Mouse (Mus musculus): ENCODE data around the gene Bcas1. TPM values are rescaled to one million over a fixed set of nuclear protein-coding genes. Genes with fewer than 3 reads are reported as not detected.

The Bcas1 gene
- total and polyA plus RNA-seq, 2 experiments = 0.02 TPM; not detected in 1

DNA sequence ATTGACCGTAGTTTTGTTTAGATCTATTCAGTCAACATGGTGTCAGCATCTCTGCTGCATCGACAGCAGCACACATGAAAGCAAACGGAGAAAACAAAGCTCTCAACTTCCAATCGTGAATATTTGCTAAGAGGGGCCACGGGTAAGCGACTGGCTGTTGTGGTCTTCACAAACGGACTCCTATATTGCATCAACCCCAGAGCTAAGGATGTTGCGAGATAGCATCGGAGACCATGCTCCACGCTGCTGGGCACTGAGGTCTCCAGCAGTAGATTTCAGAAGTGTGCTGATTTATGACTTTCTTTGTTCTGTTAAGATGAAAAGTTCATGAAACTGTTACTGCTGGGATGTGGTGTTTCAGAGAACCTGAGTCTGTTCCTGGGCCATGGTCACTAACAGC lies 54.3 kb downstream of the Bcas1 start:
- no peak overlapping the region for H3K9ac ChIP-seq (ENCODE audit: low read depth, low read length)
- 91% methylated on average over 10 of the region's 10 CpGs for WGBS
- H3K4me1 ChIP-seq (ENCODE audit: control insufficient read depth, insufficient read depth, low read length) = no peaks in the 10 kb centered on the region
- H3K27me3 ChIP-seq (ENCODE audit: control insufficient read depth, insufficient read depth, low read length) = no peaks in the 10 kb centered on the region
- H3K36me3 ChIP-seq (ENCODE audit: control insufficient read depth, insufficient read depth, low read length) = no peaks in the 10 kb centered on the region
- no peak for DNase-seq (ENCODE audit: extremely low read depth, low read depth, low spot score)
- H3K4me3 ChIP-seq (ENCODE audit: insufficient read depth, low read depth, low read length) = no peak overlapping the region
- H3K79me2 ChIP-seq (ENCODE audit: control insufficient read depth, insufficient read depth, low read length) = no peaks in the 10 kb centered on the region
- H3K27ac ChIP-seq (replicated peaks; ENCODE audit: insufficient read depth, low read depth, low read length) = no peak overlapping the region
- TF ChIP-seq CTCF (IDR thresholded peaks at IDR 0.05; ENCODE audit: low read depth, low read length) (no peak), POLR2A (IDR thresholded peaks at IDR 0.05; ENCODE audit: extremely low read depth, insufficient read depth, low read length) (no peak)

DNA sequence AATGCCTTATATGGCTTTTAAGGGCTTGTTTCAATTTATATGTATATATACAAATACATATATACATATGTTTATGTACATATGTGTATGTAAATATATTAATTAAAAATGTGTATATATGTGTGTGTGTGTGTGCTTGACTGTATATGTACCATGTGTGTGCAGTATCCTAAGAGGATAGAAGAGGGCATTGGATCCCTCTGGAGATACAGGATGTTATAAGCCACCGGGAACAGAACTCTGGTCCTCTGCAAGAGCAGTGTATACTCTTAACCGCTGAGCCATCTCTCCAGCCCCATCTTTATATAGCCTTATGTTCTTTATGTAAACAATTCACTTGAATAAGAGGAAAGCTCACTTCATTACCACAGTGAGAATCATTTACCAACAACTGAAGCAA lies 62.0 kb downstream of the Bcas1 start:
- no peaks in the 10 kb centered on the region for H3K36me3 ChIP-seq (ENCODE audit: control insufficient read depth, insufficient read depth, low read length)
- no peak overlapping the region for H3K4me3 ChIP-seq (ENCODE audit: insufficient read depth, low read depth, low read length)
- WGBS = 90% methylated on average over 2 of the region's 2 CpGs
- H3K27ac ChIP-seq (replicated peaks; ENCODE audit: insufficient read depth, low read depth, low read length) = no peak overlapping the region
- TF ChIP-seq CTCF (IDR thresholded peaks at IDR 0.05; ENCODE audit: low read depth, low read length) (no peak), POLR2A (IDR thresholded peaks at IDR 0.05; ENCODE audit: extremely low read depth, insufficient read depth, low read length) (no peak)
- H3K27me3 ChIP-seq (ENCODE audit: control insufficient read depth, insufficient read depth, low read length) = no peaks in the 10 kb centered on the region
- no peak overlapping the region for H3K9ac ChIP-seq (ENCODE audit: low read depth, low read length)
- no peaks in the 10 kb centered on the region for H3K4me1 ChIP-seq (ENCODE audit: control insufficient read depth, insufficient read depth, low read length)
- DNase-seq (ENCODE audit: extremely low read depth, low read depth, low spot score) = no peak
- H3K79me2 ChIP-seq (ENCODE audit: control insufficient read depth, insufficient read depth, low read length) = no peaks in the 10 kb centered on the region

DNA sequence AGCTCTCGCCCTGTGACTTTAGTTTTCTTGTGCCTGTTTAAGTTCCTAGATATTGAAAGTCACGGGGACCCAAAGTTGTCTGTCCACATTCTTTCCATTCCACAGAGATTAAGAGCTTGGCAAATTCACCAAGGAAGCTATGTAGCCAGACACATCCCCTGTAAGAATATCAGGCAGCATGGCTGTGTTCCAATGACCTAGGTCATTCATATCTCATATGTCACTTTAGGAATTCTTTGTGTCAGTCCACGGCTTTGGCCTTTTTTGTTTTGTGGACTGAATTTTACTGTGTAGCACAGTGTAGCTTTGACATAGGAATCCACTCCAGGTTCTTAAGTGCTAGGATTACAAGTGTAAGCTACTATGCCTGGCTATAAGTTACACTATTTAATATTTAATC lies 62.4 kb downstream of the Bcas1 start:
- H3K79me2 ChIP-seq (ENCODE audit: control insufficient read depth, insufficient read depth, low read length) = no peaks in the 10 kb centered on the region
- no peak for TF ChIP-seq POLR2A (IDR thresholded peaks at IDR 0.05; ENCODE audit: extremely low read depth, insufficient read depth, low read length)
- TF ChIP-seq CTCF (IDR thresholded peaks at IDR 0.05; ENCODE audit: low read depth, low read length) = no peak
- no peak overlapping the region for H3K27ac ChIP-seq (replicated peaks; ENCODE audit: insufficient read depth, low read depth, low read length)
- no peaks in the 10 kb centered on the region for H3K36me3 ChIP-seq (ENCODE audit: control insufficient read depth, insufficient read depth, low read length)
- H3K27me3 ChIP-seq (ENCODE audit: control insufficient read depth, insufficient read depth, low read length) = no peaks in the 10 kb centered on the region
- H3K4me1 ChIP-seq (ENCODE audit: control insufficient read depth, insufficient read depth, low read length) = no peaks in the 10 kb centered on the region
- H3K4me3 ChIP-seq (ENCODE audit: insufficient read depth, low read depth, low read length) = no peak overlapping the region
- peak; percentile 35 for DNase-seq (ENCODE audit: extremely low read depth, low read depth, low spot score)
- WGBS = 80% methylated on average over 3 of the region's 3 CpGs
- H3K9ac ChIP-seq (ENCODE audit: low read depth, low read length) = no peak overlapping the region

DNA sequence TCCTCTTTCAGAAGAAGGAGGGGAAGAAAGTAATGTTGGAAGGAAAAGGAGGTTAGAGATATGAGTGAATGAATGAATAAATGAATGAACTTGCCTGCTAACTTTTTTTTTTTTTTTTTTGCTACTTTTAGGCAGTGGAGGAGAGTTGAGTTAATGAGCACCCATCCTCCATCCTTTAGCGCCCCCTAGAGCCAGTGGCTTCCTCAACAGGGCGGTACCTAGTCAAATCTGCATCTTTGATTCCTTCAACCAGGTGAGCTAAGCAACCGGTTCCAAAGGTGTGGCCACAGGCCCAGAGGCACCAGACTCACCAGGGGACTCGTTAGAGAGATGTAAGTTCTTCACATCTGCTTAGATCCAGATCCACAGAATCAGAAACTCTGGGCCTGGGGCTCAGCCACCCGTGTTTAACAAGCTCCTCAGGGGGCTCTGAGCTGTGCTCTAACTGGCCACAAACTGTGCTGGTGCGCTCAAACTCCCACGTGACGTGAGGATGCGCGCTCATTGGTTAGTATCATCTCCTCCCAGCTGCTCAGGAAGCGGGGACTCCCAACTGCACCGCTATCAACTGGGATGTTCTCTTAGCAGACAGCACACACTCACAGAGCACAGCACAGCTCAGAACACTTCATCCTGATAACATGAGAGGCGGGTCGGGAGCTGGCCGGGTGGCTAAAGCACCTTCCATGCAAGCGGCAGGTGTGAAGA lies 70.8 kb downstream of the Bcas1 start:
- DNase-seq (ENCODE audit: extremely low read depth, low read depth, low spot score) = no peak
- H3K4me3 ChIP-seq (ENCODE audit: insufficient read depth, low read depth, low read length) = no peak overlapping the region
- H3K4me1 ChIP-seq (ENCODE audit: control insufficient read depth, insufficient read depth, low read length) = 0 out of 2 replicates have a peak, but pooled peaks cover 3% of the 10 kb centered on the region
- H3K36me3 ChIP-seq (ENCODE audit: control insufficient read depth, insufficient read depth, low read length) = no peaks in the 10 kb centered on the region
- H3K79me2 ChIP-seq (ENCODE audit: control insufficient read depth, insufficient read depth, low read length) = no peaks in the 10 kb centered on the region
- no peak overlapping the region for H3K27ac ChIP-seq (replicated peaks; ENCODE audit: insufficient read depth, low read depth, low read length)
- H3K9ac ChIP-seq (ENCODE audit: low read depth, low read length) = no peak overlapping the region
- WGBS = 65% methylated on average over 16 of the region's 16 CpGs
- H3K27me3 ChIP-seq (ENCODE audit: control insufficient read depth, insufficient read depth, low read length) = no peaks in the 10 kb centered on the region
- TF ChIP-seq POLR2A (IDR thresholded peaks at IDR 0.05; ENCODE audit: extremely low read depth, insufficient read depth, low read length) (no peak), CTCF (IDR thresholded peaks at IDR 0.05; ENCODE audit: low read depth, low read length) (peak; percentile 42; the same call in 1 of the 2 replicates)

DNA sequence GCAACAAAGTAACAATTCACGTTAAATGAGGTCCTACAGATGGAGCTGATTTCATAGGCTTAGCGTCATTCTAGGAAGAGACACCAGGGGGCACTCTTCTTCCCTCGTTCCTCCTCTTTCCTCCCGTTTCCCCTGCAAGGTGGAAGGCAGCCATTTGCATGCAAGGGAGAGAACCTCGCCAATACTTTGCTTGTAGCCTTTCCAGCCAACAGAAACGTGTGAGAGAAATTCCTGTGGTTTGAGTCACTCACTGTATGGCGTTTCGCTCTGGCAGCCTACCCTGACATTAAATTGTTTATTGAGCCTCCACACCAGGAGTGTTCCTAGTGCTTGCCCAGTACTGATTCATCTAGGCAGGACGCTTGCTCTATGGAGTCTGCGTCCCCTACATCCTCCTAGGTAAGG lies 72.7 kb downstream of the Bcas1 start:
- Histone ChIP-seq H3K27ac (replicated peaks; ENCODE audit: insufficient read depth, low read depth, low read length) (no peak overlapping the region), H3K4me1 (ENCODE audit: control insufficient read depth, insufficient read depth, low read length) (0 out of 2 replicates have a peak, but pooled peaks cover 3% of the 10 kb centered on the region), H3K9ac (ENCODE audit: low read depth, low read length) (no peak overlapping the region), H3K36me3 (ENCODE audit: control insufficient read depth, insufficient read depth, low read length) (no peaks in the 10 kb centered on the region), H3K79me2 (ENCODE audit: control insufficient read depth, insufficient read depth, low read length) (no peaks in the 10 kb centered on the region), H3K4me3 (ENCODE audit: insufficient read depth, low read depth, low read length) (no peak overlapping the region), H3K27me3 (ENCODE audit: control insufficient read depth, insufficient read depth, low read length) (no peaks in the 10 kb centered on the region)
- DNase-seq (ENCODE audit: extremely low read depth, low read depth, low spot score) = peak; percentile 56
- 13% methylated on average over 10 of the region's 10 CpGs for WGBS
- peak; percentile 67 for TF ChIP-seq CTCF (IDR thresholded peaks at IDR 0.05; ENCODE audit: low read depth, low read length)
- no peak for TF ChIP-seq POLR2A (IDR thresholded peaks at IDR 0.05; ENCODE audit: extremely low read depth, insufficient read depth, low read length)

DNA sequence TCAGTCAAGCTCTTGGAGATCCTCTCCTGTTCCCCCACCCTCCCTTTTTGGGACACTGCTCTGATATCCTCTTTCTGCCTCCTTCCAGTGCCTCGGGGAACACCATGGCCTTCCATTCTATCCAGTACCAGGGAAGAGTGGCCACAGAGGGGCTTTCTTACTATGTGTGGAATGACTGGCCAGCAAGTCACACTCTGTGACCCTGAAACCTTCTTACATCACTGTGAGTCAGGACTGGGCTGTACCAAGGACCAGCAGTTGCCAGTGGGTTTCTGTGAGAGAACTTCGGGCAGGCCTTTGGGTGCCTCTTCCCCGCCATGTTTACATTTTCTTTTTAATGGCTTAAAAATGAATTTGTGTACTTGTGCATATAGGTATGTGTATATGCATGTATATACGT lies 75.4 kb downstream of the Bcas1 start:
- Histone ChIP-seq H3K4me3 (ENCODE audit: insufficient read depth, low read depth, low read length) (no peak overlapping the region), H3K79me2 (ENCODE audit: control insufficient read depth, insufficient read depth, low read length) (no peaks in the 10 kb centered on the region), H3K36me3 (ENCODE audit: control insufficient read depth, insufficient read depth, low read length) (no peaks in the 10 kb centered on the region), H3K9ac (ENCODE audit: low read depth, low read length) (no peak overlapping the region), H3K27me3 (ENCODE audit: control insufficient read depth, insufficient read depth, low read length) (no peaks in the 10 kb centered on the region), H3K4me1 (ENCODE audit: control insufficient read depth, insufficient read depth, low read length) (0 out of 2 replicates have a peak, but pooled peaks cover 3% of the 10 kb centered on the region), H3K27ac (replicated peaks; ENCODE audit: insufficient read depth, low read depth, low read length) (no peak overlapping the region)
- no peak for DNase-seq (ENCODE audit: extremely low read depth, low read depth, low spot score)
- no peak for TF ChIP-seq CTCF (IDR thresholded peaks at IDR 0.05; ENCODE audit: low read depth, low read length)
- no peak for TF ChIP-seq POLR2A (IDR thresholded peaks at IDR 0.05; ENCODE audit: extremely low read depth, insufficient read depth, low read length)
- 92% methylated on average over 4 of the region's 4 CpGs for WGBS
